Mouse (Mus musculus) stomach, embryonic 15.5 days (tissue): ENCODE results near the gene Trmt10c. TPM values are rescaled to one million over a fixed set of nuclear protein-coding genes. Genes with fewer than 3 reads are reported as not detected.
"Not testable (repeated sequence)": the region's sequence is repeated elsewhere in the genome, so short reads cannot be mapped to it uniquely, and the experiment has no call there.

Experiments
- ATAC-seq: fragments of 200-750 bp; cut with Nextera tagmentation; 2 replicates; pipeline ENCODE4 v1.8.0; 2017; ENCODE audit warnings: low read depth, moderate number of reproducible peaks, moderate TSS enrichment; ENCODE audit not compliant: insufficient read depth, low FRiP score
- H3K27ac ChIP-seq: fragments of 300-500 bp; sonication (generic); 2 replicates; pipeline ENCODE4 v1.5.1; 2015; ENCODE audit warnings: mild to moderate bottlenecking, inconsistent platforms
- H3K27me3 ChIP-seq: fragments of 300-500 bp; sonication (generic); replicated peaks from 2 replicates; pipeline ENCODE4 v1.6.1; 2015; ENCODE audit warnings: inconsistent platforms
- H3K36me3 ChIP-seq: fragments of 300-500 bp; sonication (generic); 2 replicates; pipeline ENCODE4 v1.6.1; 2015; ENCODE audit warnings: inconsistent platforms
- H3K4me1 ChIP-seq: fragments of 300-500 bp; sonication (generic); 2 replicates; pipeline ENCODE4 v1.6.1; 2015; ENCODE audit warnings: inconsistent platforms
- H3K4me2 ChIP-seq: fragments of 300-500 bp; sonication (generic); 2 replicates; pipeline ENCODE4 v1.6.1; 2015; ENCODE audit warnings: mild to moderate bottlenecking, inconsistent platforms
- H3K4me3 ChIP-seq: fragments of 300-500 bp; sonication (generic); replicated peaks from 2 replicates; pipeline ENCODE4 v1.5.1; 2015; ENCODE audit warnings: inconsistent platforms
- H3K9ac ChIP-seq: fragments of 300-500 bp; sonication (generic); 2 replicates; pipeline ENCODE4 v1.6.1; 2015; ENCODE audit warnings: inconsistent platforms
- H3K9me3 ChIP-seq: fragments of 300-500 bp; sonication (generic); 2 replicates; pipeline ENCODE4 v1.6.1; 2016; ENCODE audit warnings: inconsistent platforms
- WGBS: fragments of 180-500 bp; shearing (Covaris S2); methylation state at CpG from one replicate; pipeline ENCODE4 v1.1.7; 2015; 5-methylcytosine and 5-hydroxymethylcytosine counted together
- polyA plus RNA-seq: library from polyadenylated mRNA; unstranded; fragments of >200 nt; fragmentation: Nextera tagmentation; extraction: Ambion mirVana; gene quantifications from 2 replicates; pipeline ENCODE4 v1.2.1, GENCODE M21; 2015

The Trmt10c gene
- polyA plus RNA-seq: 28.0 and 28.1 TPM in 2 replicates

GRCm38 (mm10) chr16:56037138-56038010, at the start of gene Trmt10c:
Gene Trmt10c, minus strand, starts transcription at chr16:56037819.
- H3K36me3 ChIP-seq: peaks cover 3% of the 10 kb centered on the region
- under 1% methylated on average over 63 of the region's 63 CpGs for WGBS
- H3K4me1 ChIP-seq: peaks cover 5% of the 10 kb centered on the region; the same call in 1 of the 2 replicates
- ATAC-seq: peak; percentile 99
- H3K27ac ChIP-seq: peak within 1 kb of the TSS; percentile 95
- peak within 1 kb of the TSS; percentile 58 for H3K4me2 ChIP-seq
- no peaks in the 10 kb centered on the region for H3K27me3 ChIP-seq
- H3K4me3 ChIP-seq: peak within 1 kb of the TSS; percentile 98
- no peaks in the 10 kb centered on the region for H3K9me3 ChIP-seq
- peak within 1 kb of the TSS; percentile 93 for H3K9ac ChIP-seq

GRCm38 (mm10) chr16:56086336-56086735, 48.7 kb upstream of the Trmt10c start:
- no peaks in the 10 kb centered on the region for H3K4me1 ChIP-seq
- H3K4me3 ChIP-seq: no peak overlapping the region
- H3K9ac ChIP-seq: no peak overlapping the region
- H3K27ac ChIP-seq: no peak overlapping the region
- H3K36me3 ChIP-seq: no peaks in the 10 kb centered on the region
- ATAC-seq: no peak
- H3K4me2 ChIP-seq: no peak overlapping the region
- no peaks in the 10 kb centered on the region for H3K9me3 ChIP-seq
- no peaks in the 10 kb centered on the region for H3K27me3 ChIP-seq
- 90% methylated on average over 2 of the region's 2 CpGs for WGBS

GRCm38 (mm10) chr16:56081691-56082090, 44.1 kb upstream of the Trmt10c start:
- no peak for ATAC-seq
- Histone ChIP-seq H3K27ac (no peak overlapping the region), H3K9ac (no peak overlapping the region), H3K4me3 (no peak overlapping the region), H3K36me3 (no peaks in the 10 kb centered on the region), H3K4me1 (no peaks in the 10 kb centered on the region), H3K9me3 (no peaks in the 10 kb centered on the region), H3K27me3 (no peaks in the 10 kb centered on the region), H3K4me2 (no peak overlapping the region)
- WGBS: 76% methylated on average over 4 of the region's 4 CpGs

- Histone ChIP-seq H3K4me1 (peaks cover 4% of the 10 kb centered on the region; the same call in 1 of the 2 replicates), H3K9ac (no peak overlapping the region), H3K4me2 (no peak overlapping the region), H3K9me3 (no peaks in the 10 kb centered on the region), H3K4me3 (no peak overlapping the region), H3K27me3 (no peaks in the 10 kb centered on the region), H3K27ac (no peak overlapping the region), H3K36me3 (no peaks in the 10 kb centered on the region)
- no peak for ATAC-seq
- 93% methylated on average over 1 of the region's 1 CpGs for WGBS
Measured at GRCm38 (mm10) chr16:56079419-56079818, 41.8 kb upstream of the Trmt10c start.

- Histone ChIP-seq H3K27me3 (no peaks in the 10 kb centered on the region), H3K36me3 (no peaks in the 10 kb centered on the region), H3K9ac (peak overlapping the region; percentile 73; the same call in 1 of the 2 replicates), H3K9me3 (no peaks in the 10 kb centered on the region), H3K4me1 (peaks cover 4% of the 10 kb centered on the region; the same call in 1 of the 2 replicates), H3K4me2 (peak overlapping the region; percentile 51), H3K4me3 (peak overlapping the region; percentile 86), H3K27ac (peak overlapping the region; percentile 94)
- WGBS: 12% methylated on average over 11 of the region's 11 CpGs
- ATAC-seq: no peak
Measured at GRCm38 (mm10) chr16:56076121-56076869, 38.7 kb upstream of the Trmt10c start.

- peak overlapping the region; percentile 94 for H3K27ac ChIP-seq
- peak overlapping the region; percentile 86 for H3K4me3 ChIP-seq
- H3K9ac ChIP-seq: peak overlapping the region; percentile 73
- H3K36me3 ChIP-seq: no peaks in the 10 kb centered on the region
- H3K4me2 ChIP-seq: peak overlapping the region; percentile 51
- H3K27me3 ChIP-seq: no peaks in the 10 kb centered on the region
- H3K9me3 ChIP-seq: no peaks in the 10 kb centered on the region
- peak; percentile 71 for ATAC-seq
- WGBS: under 1% methylated on average over 46 of the region's 66 CpGs
- H3K4me1 ChIP-seq: peaks cover 4% of the 10 kb centered on the region; the same call in 1 of the 2 replicates
Measured at GRCm38 (mm10) chr16:56075222-56076111, 37.8 kb upstream of the Trmt10c start.

GRCm38 (mm10) chr16:56074565-56074964, 36.9 kb upstream of the Trmt10c start:
- no peak for ATAC-seq
- H3K4me2 ChIP-seq: peak overlapping the region; percentile 51; the same call in 1 of the 2 replicates
- no peaks in the 10 kb centered on the region for H3K27me3 ChIP-seq
- 75% methylated on average over 5 of the region's 5 CpGs for WGBS
- H3K9ac ChIP-seq: no peak overlapping the region
- H3K36me3 ChIP-seq: no peaks in the 10 kb centered on the region
- H3K27ac ChIP-seq: 0 out of 2 replicates have a peak overlapping the region, but pooled peaks have one; percentile 94
- no peak overlapping the region for H3K4me3 ChIP-seq
- no peaks in the 10 kb centered on the region for H3K9me3 ChIP-seq
- H3K4me1 ChIP-seq: peaks cover 4% of the 10 kb centered on the region; the same call in 1 of the 2 replicates

GRCm38 (mm10) chr16:56074122-56074521, 36.5 kb upstream of the Trmt10c start:
- Histone ChIP-seq H3K4me1 (peaks cover 4% of the 10 kb centered on the region; the same call in 1 of the 2 replicates), H3K4me3 (no peak overlapping the region), H3K9ac (no peak overlapping the region), H3K36me3 (no peaks in the 10 kb centered on the region), H3K27ac (no peak overlapping the region), H3K4me2 (no peak overlapping the region), H3K9me3 (no peaks in the 10 kb centered on the region), H3K27me3 (no peaks in the 10 kb centered on the region)
- 73% methylated on average over 1 of the region's 1 CpGs for WGBS
- no peak for ATAC-seq

- 90% methylated on average over 6 of the region's 6 CpGs for WGBS
- not testable (repeated sequence) for H3K27ac ChIP-seq, ATAC-seq, H3K9ac ChIP-seq, H3K9me3 ChIP-seq, H3K36me3 ChIP-seq, H3K4me3 ChIP-seq, H3K27me3 ChIP-seq, H3K4me1 ChIP-seq, H3K4me2 ChIP-seq
Measured at GRCm38 (mm10) chr16:56073150-56073549, 35.5 kb upstream of the Trmt10c start.

- ATAC-seq: no peak
- H3K4me3 ChIP-seq: no peak overlapping the region
- H3K4me2 ChIP-seq: no peak overlapping the region
- H3K27me3 ChIP-seq: no peaks in the 10 kb centered on the region
- no peak overlapping the region for H3K9ac ChIP-seq
- 77% methylated on average over 6 of the region's 6 CpGs for WGBS
- no peaks in the 10 kb centered on the region for H3K36me3 ChIP-seq
- peaks cover 4% of the 10 kb centered on the region; the same call in 1 of the 2 replicates for H3K4me1 ChIP-seq
- H3K27ac ChIP-seq: no peak overlapping the region
- H3K9me3 ChIP-seq: no peaks in the 10 kb centered on the region
Measured at GRCm38 (mm10) chr16:56072533-56072932, 34.9 kb upstream of the Trmt10c start.
